Mouse (Mus musculus): ENCODE measurements around the gene Shbg. TPM values are rescaled to one million over a fixed set of nuclear protein-coding genes. Genes with fewer than 3 reads are reported as not detected.

Gene Shbg
- total RNA-seq, 2 experiments from 2014 or later = not detected

DNA sequence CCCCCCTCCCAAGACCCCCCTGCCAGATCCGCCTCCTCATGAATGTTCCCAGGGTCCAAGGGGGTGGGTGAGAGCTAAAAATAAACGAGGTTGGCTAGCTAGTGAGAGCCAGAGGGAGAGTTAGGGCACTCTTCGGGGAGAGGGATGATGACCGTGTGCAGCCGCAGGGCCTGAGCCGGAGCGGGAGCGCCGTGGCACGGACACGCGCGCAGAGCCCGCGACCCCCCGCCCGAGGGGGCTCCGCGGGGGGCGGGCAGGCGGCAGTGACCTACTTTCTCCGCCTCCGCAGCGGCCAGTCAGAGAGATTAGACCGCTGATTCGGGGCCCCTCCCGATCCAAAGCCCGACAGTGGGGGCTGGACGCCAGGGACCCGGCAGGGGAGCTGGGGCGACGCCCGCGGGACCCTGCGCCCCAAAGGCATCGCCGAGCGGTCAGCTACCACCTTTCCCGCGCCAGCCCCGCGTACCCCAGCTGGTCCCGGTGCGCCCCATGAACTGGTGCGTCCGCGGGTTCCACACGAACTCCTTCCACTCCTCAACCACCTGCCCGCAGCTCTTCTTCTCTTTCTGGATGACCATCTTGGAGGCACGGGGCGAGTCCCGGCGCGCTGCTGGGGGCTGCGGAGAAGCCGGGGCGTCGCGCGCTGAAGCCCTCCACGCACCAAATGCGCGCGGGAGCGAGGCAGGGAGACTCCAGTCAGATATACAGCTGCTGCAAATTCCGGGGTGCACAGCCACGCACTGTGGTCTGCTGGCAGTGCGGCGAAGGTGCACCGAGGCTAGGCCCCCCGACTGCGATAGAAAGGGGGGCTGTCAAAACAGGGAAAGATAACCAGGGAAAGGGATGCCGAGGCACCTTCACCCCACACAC is 12.7 kb downstream of the Shbg start:
- intact Hi-C loops (cut with DNase I) = loop anchor here (2.0 kb wide), 1 partner anchor 24 kb away; the partner anchor contains the start of genes Trp53 and Wrap53
- no peak for DNase-seq (ENCODE audit: low spot score)

DNA sequence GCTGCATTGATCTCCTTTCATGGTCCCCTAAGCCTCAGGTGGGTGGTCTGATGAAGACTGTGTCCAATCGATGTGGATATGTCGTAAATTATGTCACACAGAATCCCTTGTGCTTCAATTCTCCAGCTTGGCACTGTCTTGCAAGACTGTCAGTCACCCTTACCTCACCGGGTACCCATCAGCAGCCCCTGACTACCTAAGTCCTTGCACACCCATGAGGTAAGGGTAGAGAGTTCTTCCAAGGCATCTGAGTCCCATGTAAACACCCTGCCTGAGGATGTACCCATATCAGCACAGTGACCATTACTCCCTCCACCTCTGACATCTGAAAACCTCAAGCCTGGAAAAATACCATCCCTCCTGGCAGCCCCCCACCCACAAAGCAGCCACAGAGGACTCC is 13.4 kb downstream of the Shbg start:
- intact Hi-C loops (cut with DNase I) = loop anchor here (2.0 kb wide), 1 partner anchor 24 kb away; the partner anchor contains the start of genes Trp53 and Wrap53
- DNase-seq (ENCODE audit: low spot score) = no peak

DNA sequence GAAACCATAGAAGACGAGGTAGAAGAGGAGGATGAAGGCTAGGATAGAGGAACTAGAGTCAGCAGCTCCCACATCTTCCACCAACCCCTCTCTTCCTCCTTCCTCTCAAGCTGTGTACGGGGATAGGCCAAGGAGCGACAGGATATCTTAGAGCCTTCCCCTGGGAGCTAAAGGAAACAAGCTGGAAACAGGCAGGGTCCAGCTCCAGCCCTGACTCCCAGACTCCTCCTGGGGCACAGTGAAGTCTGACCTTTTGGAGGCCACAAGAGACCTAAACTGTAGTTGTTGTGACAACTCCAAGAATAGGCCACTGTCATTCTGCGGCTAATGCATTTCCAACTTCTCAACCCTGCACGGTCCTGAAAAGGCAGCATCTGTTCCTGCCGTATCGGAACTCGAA is 14.2 kb downstream of the Shbg start:
- DNase-seq (ENCODE audit: low spot score) = no peak
- intact Hi-C loops (cut with DNase I) = no loop called here

DNA sequence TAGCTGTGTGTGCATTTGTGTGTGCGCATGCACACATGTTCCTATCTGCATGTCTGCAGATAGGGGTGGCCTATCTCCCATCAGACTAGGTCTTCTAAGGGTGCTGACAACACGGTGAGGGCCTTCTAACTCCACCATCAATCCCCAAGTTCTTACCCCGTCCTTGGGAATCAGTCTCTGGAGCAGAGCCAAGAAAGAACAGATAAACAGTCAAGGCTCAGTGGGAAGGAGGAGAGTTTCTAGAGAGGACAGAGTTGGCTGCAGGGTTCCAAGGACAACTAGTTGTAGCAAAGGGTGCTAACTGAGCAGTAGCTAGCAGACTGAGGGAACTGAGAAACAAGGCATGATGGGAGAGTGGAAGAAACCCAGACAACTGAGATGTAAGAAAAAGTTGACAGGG is 15.9 kb downstream of the Shbg start:
- no peak for DNase-seq (ENCODE audit: low spot score)
- intact Hi-C loops (cut with DNase I) = no loop called here

DNA sequence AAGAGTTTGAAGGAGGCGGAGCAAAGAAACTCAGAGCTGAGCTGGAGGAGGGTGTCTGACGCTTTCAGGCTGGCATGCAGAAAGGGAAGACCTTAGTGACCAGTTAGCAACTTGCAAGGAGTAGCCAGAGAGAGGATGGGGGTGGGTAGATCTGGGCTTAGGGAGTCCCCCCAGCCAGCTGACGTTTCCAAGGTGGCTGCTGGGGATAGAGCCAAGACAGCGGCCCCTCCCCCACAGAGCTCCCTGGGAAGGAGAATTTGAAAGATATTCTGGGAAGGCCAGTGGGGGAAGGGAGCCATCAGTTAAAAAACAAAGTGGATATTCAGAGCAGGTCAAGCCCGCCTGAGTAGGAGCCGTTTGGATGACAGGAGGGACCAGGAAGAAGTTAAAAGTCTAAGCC is 17.6 kb downstream of the Shbg start:
- intact Hi-C loops (cut with DNase I) = no loop called here
- peak; percentile 23 for DNase-seq (ENCODE audit: low spot score)

DNA sequence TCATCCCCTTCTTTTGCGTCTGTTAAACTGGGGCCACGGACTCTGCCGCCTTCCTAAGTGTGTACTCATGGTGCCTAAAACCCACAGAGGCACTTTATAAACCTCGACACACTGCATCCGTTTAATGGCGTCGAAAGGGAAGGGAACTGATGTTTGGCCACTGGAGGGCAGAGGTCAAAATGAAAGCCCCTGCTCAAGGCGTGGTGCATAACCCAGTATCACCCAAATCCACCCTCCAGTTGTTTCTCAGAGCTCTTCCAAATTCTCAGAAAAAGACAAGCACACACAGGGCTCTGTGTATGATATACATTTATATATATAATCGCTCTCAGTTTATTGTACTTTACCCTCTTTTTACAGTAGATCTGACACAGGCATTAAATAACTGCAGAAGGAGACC is 18.3 kb downstream of the Shbg start:
- intact Hi-C loops (cut with DNase I) = no loop called here
- DNase-seq (ENCODE audit: low spot score) = no peak

DNA sequence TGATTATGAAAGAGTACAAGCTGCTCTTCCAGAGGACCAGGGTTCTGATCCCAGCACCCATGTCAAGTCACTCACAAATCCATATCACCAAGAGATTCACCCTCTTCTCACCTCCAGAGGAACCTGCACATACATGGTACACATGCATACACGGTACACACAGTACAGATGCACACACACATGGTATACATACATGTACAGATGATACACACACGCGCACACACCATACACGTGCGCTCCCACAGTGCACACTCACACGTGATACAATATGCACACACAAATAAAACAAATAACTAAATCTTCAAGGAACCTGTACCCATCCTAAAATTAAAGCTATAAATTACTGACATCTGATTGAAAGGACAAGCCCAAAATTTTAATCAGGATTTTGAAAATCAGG is 22.9 kb downstream of the Shbg start:
- no peak for DNase-seq (ENCODE audit: low spot score)
- intact Hi-C loops (cut with DNase I) = no loop called here

DNA sequence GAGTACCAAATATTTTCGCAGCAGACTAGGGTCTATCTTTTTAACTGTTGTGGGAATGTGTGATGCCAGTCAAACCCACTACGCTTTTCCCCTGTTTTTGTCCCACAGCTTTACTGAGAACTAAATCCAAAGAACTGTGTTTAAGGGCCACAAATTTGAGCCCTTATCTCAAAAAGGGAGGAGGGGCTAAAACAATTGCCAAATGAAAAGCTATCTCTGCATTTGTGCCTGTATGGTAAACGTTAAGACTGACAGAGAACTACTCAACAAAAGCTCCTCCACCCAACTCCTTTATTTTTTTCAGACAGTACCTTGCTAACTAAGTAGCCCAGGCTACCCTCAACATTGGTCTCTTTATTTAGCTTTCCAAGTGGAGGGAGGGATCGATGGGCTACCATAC is 24.9 kb downstream of the Shbg start:
- no peak for DNase-seq (ENCODE audit: low spot score)
- intact Hi-C loops (cut with DNase I) = no loop called here

DNA sequence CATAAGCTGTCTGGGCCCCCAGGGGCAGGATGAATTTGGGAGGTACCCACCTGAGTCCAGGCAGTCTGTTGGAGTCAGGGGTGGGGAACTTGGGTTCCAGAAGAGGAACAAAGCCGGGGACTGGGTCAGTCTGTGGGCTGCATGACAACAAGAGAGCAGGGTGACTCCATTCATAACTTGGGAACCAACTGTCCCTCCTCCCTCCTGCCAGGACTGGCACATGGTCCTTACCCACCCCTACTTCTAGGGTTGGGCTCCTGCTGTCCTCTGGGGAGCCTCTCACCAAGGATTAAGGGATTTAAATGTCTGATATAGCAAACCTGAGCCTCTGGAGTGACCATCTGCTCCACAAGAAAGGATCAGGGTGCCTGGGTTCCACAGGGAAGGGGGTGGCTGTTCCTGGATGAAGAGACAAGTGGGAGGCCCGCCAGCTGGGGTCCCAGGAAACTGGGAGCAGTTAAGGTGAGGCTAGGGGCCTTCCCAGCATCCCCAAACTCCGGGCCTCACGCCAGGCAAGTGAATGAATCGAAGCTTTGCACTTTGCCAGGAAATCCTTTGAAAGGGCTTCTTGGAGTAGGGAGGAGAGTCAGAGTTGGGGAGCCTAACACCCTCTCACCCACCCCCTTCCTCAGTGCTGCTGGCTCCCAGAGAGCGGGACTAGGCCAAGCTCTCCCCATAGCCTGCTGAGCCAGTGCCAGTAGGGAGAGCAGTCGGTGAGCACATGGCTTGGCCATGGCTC is 25.6 kb downstream of the Shbg start:
- intact Hi-C loops (cut with DNase I) = no loop called here
- no peak for DNase-seq (ENCODE audit: low spot score)

DNA sequence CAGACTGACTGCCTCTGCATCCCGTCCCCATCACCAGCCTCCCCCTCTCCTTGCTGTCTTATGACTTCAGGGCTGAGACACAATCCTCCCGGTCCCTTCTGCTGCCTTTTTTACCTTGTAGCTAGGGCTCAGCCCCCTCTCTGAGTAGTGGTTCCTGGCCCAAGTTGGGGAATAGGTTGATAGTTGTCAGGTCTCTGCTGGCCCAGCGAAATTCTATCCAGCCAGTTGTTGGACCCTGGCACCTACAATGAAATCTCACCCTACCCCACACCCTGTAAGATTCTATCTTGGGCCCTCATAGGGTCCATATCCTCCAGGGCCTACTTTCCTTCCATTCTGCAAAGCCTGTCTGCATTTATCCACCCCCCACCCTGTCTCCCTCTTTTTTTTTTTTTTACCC is 26.3 kb downstream of the Shbg start:
- intact Hi-C loops (cut with DNase I) = no loop called here
- DNase-seq (ENCODE audit: low spot score) = no peak

DNA sequence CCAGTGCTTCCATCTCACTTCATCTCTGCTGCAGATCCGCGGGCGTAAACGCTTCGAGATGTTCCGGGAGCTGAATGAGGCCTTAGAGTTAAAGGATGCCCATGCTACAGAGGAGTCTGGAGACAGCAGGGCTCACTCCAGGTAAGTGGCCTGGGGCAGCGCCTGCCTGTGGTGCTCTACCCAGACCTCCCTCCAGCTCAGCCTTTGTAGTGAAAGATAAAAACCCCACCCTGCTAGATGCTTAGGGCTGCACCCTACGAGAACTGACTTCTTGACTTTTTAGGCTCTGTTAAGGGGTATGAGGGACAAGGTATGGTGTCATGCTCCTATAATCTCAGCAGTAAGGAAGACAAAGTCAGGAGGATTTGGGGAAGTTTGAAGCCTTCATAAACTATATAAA is 27.1 kb downstream of the Shbg start:
- no peak for DNase-seq (ENCODE audit: low spot score)
- intact Hi-C loops (cut with DNase I) = no loop called here

DNA sequence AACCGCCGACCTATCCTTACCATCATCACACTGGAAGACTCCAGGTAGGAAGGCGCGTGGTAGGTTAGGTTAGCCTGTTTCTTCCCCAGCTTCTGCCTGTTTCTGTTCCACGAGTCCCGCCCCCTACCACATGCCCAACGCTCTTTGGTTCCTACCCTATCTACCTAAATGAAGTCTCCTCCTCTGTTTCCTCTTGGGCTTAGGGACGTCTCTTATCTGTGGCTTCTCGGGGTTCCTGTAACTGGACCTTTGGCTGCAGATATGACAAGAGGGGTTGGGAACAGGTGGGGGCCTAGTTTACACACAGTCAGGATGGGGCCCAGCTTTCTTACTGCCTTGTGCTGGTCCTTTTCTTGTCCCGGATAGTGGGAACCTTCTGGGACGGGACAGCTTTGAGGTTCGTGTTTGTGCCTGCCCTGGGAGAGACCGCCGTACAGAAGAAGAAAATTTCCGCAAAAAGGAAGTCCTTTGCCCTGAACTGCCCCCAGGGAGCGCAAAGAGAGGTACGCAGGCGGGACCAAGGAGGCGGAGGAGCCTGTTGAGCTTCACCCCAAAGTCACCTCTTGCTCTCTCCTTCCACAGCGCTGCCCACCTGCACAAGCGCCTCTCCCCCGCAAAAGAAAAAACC is 28.4 kb downstream of the Shbg start:
- intact Hi-C loops (cut with DNase I) = no loop called here
- no peak for DNase-seq (ENCODE audit: low spot score)

DNA sequence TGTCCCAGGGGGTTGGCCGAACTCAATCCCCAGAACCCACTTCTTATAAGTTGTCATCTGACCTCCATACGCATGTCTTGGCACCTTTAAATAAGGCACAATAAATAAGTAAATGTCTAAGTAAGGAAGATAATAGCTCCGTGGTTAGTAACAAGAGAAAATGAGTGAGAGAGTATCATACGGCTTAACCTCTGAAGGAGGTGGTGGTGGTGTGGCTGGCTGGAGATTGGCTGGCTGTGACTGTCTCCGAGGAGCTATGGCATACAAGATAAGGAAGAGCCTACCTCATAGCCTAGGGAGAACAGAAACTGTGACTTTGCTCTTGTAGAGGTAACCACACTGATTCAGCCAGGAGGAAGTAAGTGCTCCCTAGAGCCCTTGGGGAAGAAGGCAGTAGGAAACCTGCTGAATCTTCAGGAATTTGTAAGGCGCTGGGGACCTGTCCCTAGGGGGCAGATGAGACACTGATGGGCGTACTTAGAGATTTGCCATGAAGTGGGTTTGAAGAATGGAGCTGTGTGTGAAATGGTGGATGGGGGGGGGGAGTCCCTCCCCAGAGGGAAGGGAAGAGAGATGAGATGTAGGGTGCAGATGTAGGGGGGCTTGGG is 31.9 kb downstream of the Shbg start:
- DNase-seq (ENCODE audit: low spot score) = no peak
- intact Hi-C loops (cut with DNase I) = no loop called here

DNA sequence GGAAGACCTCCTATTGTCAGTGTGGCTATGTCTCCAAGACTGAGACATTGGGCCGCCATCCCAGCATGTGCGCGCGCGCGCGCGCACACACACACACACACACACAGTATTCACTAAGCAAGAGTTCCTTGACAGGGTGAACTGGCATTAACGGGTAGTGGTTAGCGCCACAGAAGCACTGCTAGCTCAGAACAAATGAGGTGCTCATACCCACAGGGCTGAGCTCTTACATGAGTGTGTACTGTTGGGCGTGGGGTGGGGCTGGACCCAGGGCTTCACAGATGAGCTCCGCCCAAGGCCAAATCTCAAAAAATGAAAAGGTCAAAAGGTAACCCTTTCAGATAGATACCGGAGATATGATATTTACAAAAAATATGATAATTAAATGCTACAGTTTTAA is 32.8 kb downstream of the Shbg start:
- no peak for DNase-seq (ENCODE audit: low spot score)
- intact Hi-C loops (cut with DNase I) = no loop called here

DNA sequence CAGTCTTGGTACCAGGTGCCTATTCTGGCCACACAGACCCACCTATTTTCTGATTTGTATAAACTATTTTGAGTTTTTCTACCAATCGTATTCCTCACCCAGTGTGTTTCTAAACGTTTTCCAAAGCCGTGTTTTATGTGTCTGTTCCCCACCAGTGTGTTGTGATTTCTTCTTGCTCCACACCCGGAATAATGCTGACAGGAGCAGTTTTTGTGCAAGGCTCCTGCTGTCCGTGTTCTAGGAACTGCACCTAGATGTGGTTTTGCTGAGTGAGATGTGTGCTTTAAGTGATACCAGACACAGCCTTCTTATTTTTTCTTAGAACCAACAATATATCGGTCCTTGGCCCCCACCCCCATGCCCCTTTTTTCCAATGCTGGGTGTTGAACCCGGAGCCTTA is 33.7 kb downstream of the Shbg start:
- DNase-seq (ENCODE audit: low spot score) = no peak

DNA sequence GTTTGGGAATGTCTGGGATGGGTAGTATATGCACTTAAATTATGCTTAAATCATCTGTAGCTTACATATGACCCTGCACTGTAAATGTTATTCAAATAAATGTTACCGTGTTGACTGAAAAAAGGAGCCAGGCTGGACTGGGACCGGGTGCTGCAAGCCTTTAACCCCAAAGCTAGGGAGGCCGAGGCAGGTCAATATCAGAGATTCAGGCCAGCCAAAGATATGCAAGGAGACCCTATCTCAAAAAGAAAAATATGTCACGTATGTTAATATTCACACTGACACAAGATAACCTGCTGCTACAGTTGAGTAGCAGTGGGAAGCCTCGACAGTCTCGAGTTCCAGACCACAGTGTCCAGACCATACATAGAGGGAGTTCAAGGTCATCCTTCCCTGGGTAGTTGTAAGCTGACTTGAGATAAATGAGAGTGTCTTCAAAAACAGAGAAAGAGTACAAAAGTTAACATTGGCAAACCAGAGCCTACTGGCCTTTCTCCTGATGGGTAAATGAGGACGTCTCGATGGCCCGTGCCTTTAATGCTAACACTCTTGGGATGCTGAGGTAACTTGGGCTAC is 35.4 kb downstream of the Shbg start:
- DNase-seq (ENCODE audit: low spot score) = no peak
- intact Hi-C loops (cut with DNase I) = no loop called here

More for the DNA sequence above, 33.7 kb downstream of the Shbg start:
- intact Hi-C loops (cut with DNase I) = no loop called here

DNA sequence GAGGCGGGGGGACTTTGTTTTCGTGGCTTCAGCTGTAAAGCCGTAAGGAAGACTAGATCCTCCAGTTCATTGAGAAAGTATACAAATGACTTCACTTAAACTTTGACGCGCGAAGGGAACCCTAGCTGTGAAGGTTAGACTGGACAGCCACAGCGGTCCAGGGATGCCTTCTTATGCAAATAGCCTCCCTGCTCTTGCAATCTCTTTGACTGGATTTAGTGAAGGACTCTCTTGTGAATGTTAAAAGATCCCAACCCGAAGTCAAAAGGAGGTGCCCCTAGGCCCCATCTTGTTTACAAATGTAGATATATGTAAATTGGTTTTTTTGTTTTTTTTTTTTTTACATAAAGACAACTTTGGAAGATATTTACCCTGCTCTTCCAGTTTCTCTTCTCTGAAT is 35.9 kb downstream of the Shbg start:
- no peak for DNase-seq (ENCODE audit: low spot score)
- intact Hi-C loops (cut with DNase I) = loop anchor here (2.0 kb wide), 1 partner anchor 23 kb away; the partner anchor contains the start of gene Atp1b2

DNA sequence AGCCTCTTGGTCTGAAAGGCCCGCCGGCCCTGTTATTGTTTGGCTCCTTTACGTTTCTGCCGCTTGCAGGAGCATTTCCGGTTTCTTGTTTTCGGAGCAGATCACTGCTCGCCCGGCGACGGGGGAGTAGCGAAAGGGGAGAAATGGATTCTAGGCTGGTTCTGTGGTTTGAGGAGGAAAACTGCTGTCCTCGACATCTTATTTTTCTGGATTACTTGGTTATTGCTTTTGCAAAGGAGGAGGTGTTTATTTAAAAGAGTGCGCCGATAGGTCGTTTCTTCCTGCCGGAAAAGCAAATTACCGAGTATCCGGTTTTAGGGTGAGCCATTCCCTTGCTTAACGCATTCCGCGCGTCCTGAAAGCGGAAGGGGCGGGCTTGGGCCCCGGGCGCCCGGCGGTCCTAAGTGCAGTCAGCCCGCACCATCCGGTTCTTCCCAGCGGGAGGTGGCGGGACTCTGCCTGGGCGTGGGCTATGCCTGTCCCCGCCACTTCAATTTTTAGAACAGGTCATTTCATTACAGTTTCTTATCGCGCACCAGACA is 36.5 kb downstream of the Shbg start:
- intact Hi-C loops (cut with DNase I) = loop anchor here (2.0 kb wide), 1 partner anchor 24 kb away; the partner anchor contains the start of gene Atp1b2
- DNase-seq (ENCODE audit: low spot score) = peak; percentile 86

DNA sequence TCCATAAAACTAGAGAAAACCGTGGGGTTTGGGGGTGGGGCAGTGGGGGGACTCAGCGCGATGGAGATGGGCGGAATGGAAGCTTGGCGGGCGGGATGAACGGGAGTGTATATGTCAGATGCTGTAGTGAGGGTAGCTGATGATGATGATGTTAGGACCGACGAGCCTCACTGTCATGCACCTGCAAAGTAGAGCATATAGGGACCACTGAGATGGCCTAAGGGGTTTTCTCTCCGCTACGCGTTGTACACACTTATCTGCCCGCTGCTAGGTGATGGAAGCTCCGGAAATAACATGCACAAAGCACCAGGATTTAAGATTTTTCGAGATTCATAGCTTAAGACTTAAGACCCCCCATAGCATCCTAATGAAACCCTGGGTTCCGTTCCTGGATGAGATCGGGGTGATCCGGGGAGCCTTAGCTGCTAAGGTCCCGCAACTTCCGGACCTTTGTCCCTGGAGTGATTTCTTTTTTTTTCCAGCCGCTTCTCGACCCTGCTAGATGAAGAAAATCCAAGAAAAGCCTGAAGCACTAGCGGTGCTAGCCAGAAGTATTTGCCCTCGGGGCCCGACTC is 37.0 kb downstream of the Shbg start:
- DNase-seq (ENCODE audit: low spot score) = no peak
- intact Hi-C loops (cut with DNase I) = loop anchor here (2.0 kb wide), 1 partner anchor 24 kb away; the partner anchor contains the start of gene Atp1b2
